Mouse (Mus musculus): ENCODE data around the gene Vgf. TPM values are rescaled to one million over a fixed set of nuclear protein-coding genes. Genes with fewer than 3 reads are reported as not detected.

Vgf gene
- under 1 TPM in 2 of 26 experiments, not detected in 24; 0.21 to 0.38 TPM for total RNA-seq (2018; cell fraction: chromatin; rRNA removed)
- total RNA-seq (2018; cell fraction: cytosol; rRNA removed): under 1 TPM in 14 of 26 experiments, not detected in 12; 0.05 to 0.44 (median 0.15) TPM
- total RNA-seq (2018; cell fraction: nucleus; rRNA removed): under 1 TPM in 10 of 26 experiments, not detected in 16; 0.32 to 0.77 (median 0.43) TPM
- polyA plus RNA-seq (2018): not detected in 3 replicates

- WGBS (ENCODE audit: missing documents): 9% methylated on average over 1 of the region's 4 CpGs
- H3K79me2 ChIP-seq (ENCODE audit: inconsistent target): no peaks in the 10 kb centered on the region
- H3K4me3 ChIP-seq (ENCODE audit: inconsistent target): no peak within 1 kb of the TSS
- H3K27ac ChIP-seq: no peak within 1 kb of the TSS
- no peaks in the 10 kb centered on the region for H3K36me3 ChIP-seq (ENCODE audit: inconsistent target)
Measured at GRCm38 (mm10) chr5:137026092-137026491, at the start of gene Vgf. Gene Vgf (plus strand): TSS chr5:137026392.

- WGBS (ENCODE audit: missing documents): 0% methylated on average over 4 of the region's 4 CpGs
- no peak overlapping the region for H3K4me3 ChIP-seq (ENCODE audit: inconsistent target)
- peaks cover 11% of the 10 kb centered on the region; the same call in 1 of the 2 replicates for H3K36me3 ChIP-seq (ENCODE audit: inconsistent target)
- H3K27ac ChIP-seq: peak overlapping the region; percentile 15; the same call in 1 of the 2 replicates
- H3K79me2 ChIP-seq (ENCODE audit: inconsistent target): no peaks in the 10 kb centered on the region
Measured at GRCm38 (mm10) chr5:136977769-136978168, 48.4 kb upstream of the Vgf start.

GRCm38 (mm10) chr5:136979762-136980161 is 46.4 kb upstream of the Vgf start:
- peaks cover 26% of the 10 kb centered on the region; the same call in 1 of the 2 replicates for H3K36me3 ChIP-seq (ENCODE audit: inconsistent target)
- H3K4me3 ChIP-seq (ENCODE audit: inconsistent target): no peak overlapping the region
- H3K79me2 ChIP-seq (ENCODE audit: inconsistent target): peaks cover 3% of the 10 kb centered on the region; the same call in 1 of the 2 replicates
- WGBS (ENCODE audit: missing documents): 56% methylated on average over 2 of the region's 2 CpGs
- H3K27ac ChIP-seq: no peak overlapping the region

GRCm38 (mm10) chr5:136980974-136981373 is 45.2 kb upstream of the Vgf start:
- peaks cover 27% of the 10 kb centered on the region; the same call in 1 of the 2 replicates for H3K36me3 ChIP-seq (ENCODE audit: inconsistent target)
- H3K4me3 ChIP-seq (ENCODE audit: inconsistent target): no peak overlapping the region
- 91% methylated on average over 8 of the region's 8 CpGs for WGBS (ENCODE audit: missing documents)
- peaks cover 15% of the 10 kb centered on the region for H3K79me2 ChIP-seq (ENCODE audit: inconsistent target)
- no peak overlapping the region for H3K27ac ChIP-seq

GRCm38 (mm10) chr5:136982338-136982930 is 43.8 kb upstream of the Vgf start:
- H3K27ac ChIP-seq: no peak overlapping the region
- H3K4me3 ChIP-seq (ENCODE audit: inconsistent target): no peak overlapping the region
- peaks cover 27% of the 10 kb centered on the region; the same call in 1 of the 2 replicates for H3K36me3 ChIP-seq (ENCODE audit: inconsistent target)
- WGBS (ENCODE audit: missing documents): 75% methylated on average over 9 of the region's 16 CpGs
- peaks cover 21% of the 10 kb centered on the region for H3K79me2 ChIP-seq (ENCODE audit: inconsistent target)

GRCm38 (mm10) chr5:136984828-136985227 is 41.4 kb upstream of the Vgf start:
- WGBS (ENCODE audit: missing documents): 93% methylated on average over 14 of the region's 14 CpGs
- H3K79me2 ChIP-seq (ENCODE audit: inconsistent target): peaks cover 21% of the 10 kb centered on the region
- no peak overlapping the region for H3K4me3 ChIP-seq (ENCODE audit: inconsistent target)
- H3K27ac ChIP-seq: no peak overlapping the region
- H3K36me3 ChIP-seq (ENCODE audit: inconsistent target): peaks cover 34% of the 10 kb centered on the region; the same call in 1 of the 2 replicates

- peaks cover 21% of the 10 kb centered on the region for H3K79me2 ChIP-seq (ENCODE audit: inconsistent target)
- peaks cover 48% of the 10 kb centered on the region for H3K36me3 ChIP-seq (ENCODE audit: inconsistent target)
- WGBS (ENCODE audit: missing documents): 1% methylated on average over 26 of the region's 26 CpGs
- peak within 1 kb of the TSS; percentile 64 for H3K4me3 ChIP-seq (ENCODE audit: inconsistent target)
- H3K27ac ChIP-seq: peak within 1 kb of the TSS; percentile 69
Measured at GRCm38 (mm10) chr5:136986695-136987137, 39.5 kb upstream of the Vgf start, which contains the start of gene Plod3. Gene Plod3 (plus strand): TSS chr5:136987019.

GRCm38 (mm10) chr5:136987138-136987933 is 38.9 kb upstream of the Vgf start:
- under 1% methylated on average over 65 of the region's 67 CpGs for WGBS (ENCODE audit: missing documents)
- peak overlapping the region; percentile 64 for H3K4me3 ChIP-seq (ENCODE audit: inconsistent target)
- peaks cover 21% of the 10 kb centered on the region for H3K79me2 ChIP-seq (ENCODE audit: inconsistent target)
- peaks cover 48% of the 10 kb centered on the region for H3K36me3 ChIP-seq (ENCODE audit: inconsistent target)
- H3K27ac ChIP-seq: peak overlapping the region; percentile 69

- Histone ChIP-seq H3K79me2 (ENCODE audit: inconsistent target) (peaks cover 21% of the 10 kb centered on the region), H3K36me3 (ENCODE audit: inconsistent target) (peaks cover 52% of the 10 kb centered on the region), H3K4me3 (ENCODE audit: inconsistent target) (peak within 1 kb of the TSS; percentile 64), H3K27ac (peak within 1 kb of the TSS; percentile 69)
- 1% methylated on average over 11 of the region's 12 CpGs for WGBS (ENCODE audit: missing documents)
Measured at GRCm38 (mm10) chr5:136987934-136988271, 38.3 kb upstream of the Vgf start, which contains the start of gene Znhit1. Gene Znhit1 (minus strand): TSS chr5:136988021.

- Histone ChIP-seq H3K27ac (peak overlapping the region; percentile 69), H3K36me3 (ENCODE audit: inconsistent target) (peaks cover 55% of the 10 kb centered on the region), H3K4me3 (ENCODE audit: inconsistent target) (peak overlapping the region; percentile 64), H3K79me2 (ENCODE audit: inconsistent target) (peaks cover 21% of the 10 kb centered on the region)
- 13% methylated on average over 7 of the region's 7 CpGs for WGBS (ENCODE audit: missing documents)
Measured at GRCm38 (mm10) chr5:136988420-136988819, 37.8 kb upstream of the Vgf start.

GRCm38 (mm10) chr5:136989801-136990200 is 36.4 kb upstream of the Vgf start:
- no peak overlapping the region for H3K4me3 ChIP-seq (ENCODE audit: inconsistent target)
- WGBS (ENCODE audit: missing documents): 98% methylated on average over 6 of the region's 6 CpGs
- no peak overlapping the region for H3K27ac ChIP-seq
- peaks cover 18% of the 10 kb centered on the region for H3K79me2 ChIP-seq (ENCODE audit: inconsistent target)
- H3K36me3 ChIP-seq (ENCODE audit: inconsistent target): peaks cover 54% of the 10 kb centered on the region

- Histone ChIP-seq H3K79me2 (ENCODE audit: inconsistent target) (no peaks in the 10 kb centered on the region), H3K27ac (no peak overlapping the region), H3K36me3 (ENCODE audit: inconsistent target) (peaks cover 13% of the 10 kb centered on the region; the same call in 1 of the 2 replicates), H3K4me3 (ENCODE audit: inconsistent target) (no peak overlapping the region)
- 88% methylated on average over 4 of the region's 5 CpGs for WGBS (ENCODE audit: missing documents)
Measured at GRCm38 (mm10) chr5:136999449-136999848, 26.7 kb upstream of the Vgf start.

- H3K27ac ChIP-seq: no peak overlapping the region
- WGBS (ENCODE audit: missing documents): 90% methylated on average over 2 of the region's 2 CpGs
Measured at GRCm38 (mm10) chr5:137000612-137001011, 25.6 kb upstream of the Vgf start.

GRCm38 (mm10) chr5:137007276-137007675 is 18.9 kb upstream of the Vgf start:
- 69% methylated on average over 8 of the region's 8 CpGs for WGBS (ENCODE audit: missing documents)
- Histone ChIP-seq H3K27ac (no peak overlapping the region), H3K4me3 (ENCODE audit: inconsistent target) (no peak overlapping the region), H3K36me3 (ENCODE audit: inconsistent target) (no peaks in the 10 kb centered on the region), H3K79me2 (ENCODE audit: inconsistent target) (no peaks in the 10 kb centered on the region)

More at GRCm38 (mm10) chr5:137000612-137001011, 25.6 kb upstream of the Vgf start:
- Histone ChIP-seq H3K4me3 (ENCODE audit: inconsistent target) (no peak overlapping the region), H3K36me3 (ENCODE audit: inconsistent target) (peaks cover 1% of the 10 kb centered on the region; the same call in 1 of the 2 replicates), H3K79me2 (ENCODE audit: inconsistent target) (no peaks in the 10 kb centered on the region)

Data from macrophage (primary cell).